8 mouse cellular contexts compared by ENCODE assay signal in the genomic region with DNA sequence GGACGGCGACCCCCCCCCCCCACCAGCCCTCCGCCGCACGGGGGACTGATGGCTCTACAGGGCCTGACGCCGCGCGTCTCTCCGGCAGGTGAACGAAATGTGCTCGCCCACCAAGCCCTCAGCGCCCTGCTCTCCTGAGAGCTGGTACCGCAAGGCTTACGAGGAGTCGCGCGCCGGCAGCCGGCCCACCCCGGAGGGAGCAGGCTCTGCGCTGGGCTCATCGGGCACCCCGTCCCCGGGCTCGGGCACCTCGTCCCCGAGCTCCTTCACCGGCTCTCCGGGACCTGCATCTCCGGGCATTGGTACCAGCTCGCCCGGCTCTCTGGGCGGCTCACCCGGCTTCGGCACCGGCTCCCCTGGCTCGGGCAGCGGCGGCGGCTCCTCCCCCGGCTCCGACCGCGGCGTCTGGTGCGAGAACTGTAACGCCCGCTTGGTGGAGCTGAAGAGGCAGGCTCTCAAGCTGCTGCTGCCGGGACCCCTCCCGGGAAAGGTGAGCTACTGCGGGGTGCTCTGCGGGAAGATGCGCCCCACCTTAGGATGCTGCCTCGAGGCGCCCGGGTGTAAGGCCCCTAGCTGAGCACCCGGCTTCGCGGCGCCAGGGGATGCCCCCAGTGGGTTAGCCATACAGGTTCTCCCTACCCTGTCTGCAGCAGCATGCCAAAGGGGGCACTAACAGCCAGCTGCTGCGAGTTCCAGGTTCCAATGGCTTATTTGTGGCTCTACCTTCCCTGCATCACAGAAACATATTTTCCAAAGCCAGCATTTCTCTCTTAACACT. TPM values are rescaled to one million over a fixed set of nuclear protein-coding genes. Genes with fewer than 3 reads are reported as not detected.
A peak's percentile ranks its signal among the peaks of the same experiment; 100 is the strongest.
DNase-seq lines count a peak whose midpoint lies in the region; ATAC-seq and TF ChIP-seq lines count a peak whose summit lies in the region.

No protein-coding gene starts in this region.

- H3K4me3 ChIP-seq in embryonic facial prominence, embryonic 11.5 days (ENCODE audit: low read depth, low read length): peak overlapping the region; percentile 79
- H3K4me3 ChIP-seq in heart, adult 2 months: peak overlapping the region; percentile 58
- H3K4me3 ChIP-seq in limb, embryonic 10.5 days: peak overlapping the region; percentile 90
- H3K4me3 ChIP-seq in midbrain, embryonic 11.5 days (ENCODE audit: low read depth, low read length): peak overlapping the region; percentile 62
- peak overlapping the region; percentile 64 for H3K4me3 ChIP-seq in small intestine, adult 2 months (ENCODE audit: low read depth, low read length)

- no peaks in the 10 kb centered on the region for H3K36me3 ChIP-seq in embryonic facial prominence, embryonic 11.5 days (replicated peaks; ENCODE audit: control insufficient read depth, insufficient read depth, low read depth, low read length)
- H3K36me3 ChIP-seq in heart, adult 2 months (ENCODE audit: control insufficient read depth, insufficient read depth, low read length): no peaks in the 10 kb centered on the region
- peaks cover 33% of the 10 kb centered on the region for H3K36me3 ChIP-seq in limb, embryonic 10.5 days
- no peaks in the 10 kb centered on the region for H3K36me3 ChIP-seq in midbrain, embryonic 11.5 days (ENCODE audit: control insufficient read depth, insufficient read depth, low read length)
- H3K36me3 ChIP-seq in small intestine, adult 2 months (ENCODE audit: control insufficient read depth, insufficient read depth, low read length): no peaks in the 10 kb centered on the region

- WGBS in embryonic facial prominence, embryonic 11.5 days: under 1% methylated on average over 61 of the region's 62 CpGs
- under 1% methylated on average over 61 of the region's 62 CpGs for WGBS in heart, adult 2 months
- under 1% methylated on average over 61 of the region's 62 CpGs for WGBS in limb, embryonic 10.5 days
- under 1% methylated on average over 60 of the region's 62 CpGs for WGBS in midbrain, embryonic 11.5 days
- WGBS in small intestine, adult 2 months: under 1% methylated on average over 62 of the region's 62 CpGs

- no peaks in the 10 kb centered on the region for H3K4me1 ChIP-seq in embryonic facial prominence, embryonic 11.5 days (ENCODE audit: control insufficient read depth, insufficient read depth, low read length)
- no peaks in the 10 kb centered on the region for H3K4me1 ChIP-seq in heart, adult 2 months (ENCODE audit: control insufficient read depth, insufficient read depth, low read length)
- H3K4me1 ChIP-seq in limb, embryonic 10.5 days: peaks cover 68% of the 10 kb centered on the region
- peaks cover 20% of the 10 kb centered on the region for H3K4me1 ChIP-seq in midbrain, embryonic 11.5 days (ENCODE audit: control insufficient read depth, insufficient read depth, low read length)
- H3K4me1 ChIP-seq in small intestine, adult 2 months (ENCODE audit: control insufficient read depth, insufficient read depth, insufficient read length, low read length): peaks cover 24% of the 10 kb centered on the region

- TF ChIP-seq EP300 in heart, adult 2 months (IDR thresholded peaks at IDR 0.05; ENCODE audit: insufficient read depth, low read depth, low read length): no peak

- no peak overlapping the region; the same call in 1 of the 2 replicates for H3K27ac ChIP-seq in embryonic facial prominence, embryonic 11.5 days (replicated peaks; ENCODE audit: low read depth, low read length)
- H3K27ac ChIP-seq in heart, adult 2 months: no peak overlapping the region
- H3K27ac ChIP-seq in limb, embryonic 10.5 days: peak overlapping the region; percentile 96
- 0 out of 2 replicates have a peak overlapping the region, but pooled peaks have one; percentile 25 for H3K27ac ChIP-seq in midbrain, embryonic 11.5 days (ENCODE audit: low read depth, low read length)
- no peak overlapping the region for H3K27ac ChIP-seq in small intestine, adult 2 months (ENCODE audit: insufficient read depth, low read depth, low read length)

- intact Hi-C loops in heart, adult 2 months (cut with DNase I): no loop called here

- peak overlapping the region; percentile 80 for H3K9ac ChIP-seq in embryonic facial prominence, embryonic 11.5 days (replicated peaks; ENCODE audit: low read length)
- H3K9ac ChIP-seq in heart, adult 2 months (ENCODE audit: low read depth, low read length): peak overlapping the region; percentile 54
- peak overlapping the region; percentile 64 for H3K9ac ChIP-seq in midbrain, embryonic 11.5 days (ENCODE audit: low read length)

- H3K9me3 ChIP-seq in embryonic facial prominence, embryonic 11.5 days (replicated peaks; ENCODE audit: control insufficient read depth, low read length): no peaks in the 10 kb centered on the region
- H3K9me3 ChIP-seq in limb, embryonic 10.5 days (replicated peaks): no peaks in the 10 kb centered on the region
- H3K9me3 ChIP-seq in midbrain, embryonic 11.5 days (ENCODE audit: control insufficient read depth, low read length): no peaks in the 10 kb centered on the region

- peak; percentile 21 for ATAC-seq in embryonic facial prominence, embryonic 11.5 days (replicated peaks; ENCODE audit: insufficient number of reproducible peaks, low FRiP score, low TSS enrichment, low read depth)
- peak; percentile 59 for ATAC-seq in midbrain, embryonic 11.5 days (ENCODE audit: low FRiP score)
- ATAC-seq in erythroblast, adult 5-6 weeks (replicated peaks; ENCODE audit: low FRiP score, poor library complexity, severe bottlenecking): no peak

- H3K27me3 ChIP-seq in embryonic facial prominence, embryonic 11.5 days (ENCODE audit: control insufficient read depth, insufficient read depth, low read length): peaks cover 5% of the 10 kb centered on the region; the same call in 1 of the 2 replicates
- H3K27me3 ChIP-seq in heart, adult 2 months (ENCODE audit: control insufficient read depth, insufficient read depth, low read length): peaks cover 11% of the 10 kb centered on the region; the same call in 1 of the 2 replicates
- H3K27me3 ChIP-seq in limb, embryonic 10.5 days (ENCODE audit: low read depth, poor library complexity, severe bottlenecking): no peaks in the 10 kb centered on the region
- peaks cover 38% of the 10 kb centered on the region for H3K27me3 ChIP-seq in midbrain, embryonic 11.5 days (ENCODE audit: control insufficient read depth, insufficient read depth, low read length)
- H3K27me3 ChIP-seq in small intestine, adult 2 months (ENCODE audit: control insufficient read depth, insufficient read depth, low read length): peaks cover 28% of the 10 kb centered on the region

- TF ChIP-seq POLR2A in heart, adult 2 months (IDR thresholded peaks at IDR 0.05; ENCODE audit: insufficient read depth, low read depth, low read length): no peak
- no peak for TF ChIP-seq POLR2A in small intestine, adult 2 months (IDR thresholded peaks at IDR 0.05; ENCODE audit: low read depth, low read length)

- H3K79me2 ChIP-seq in heart, adult 2 months (replicated peaks; ENCODE audit: control insufficient read depth, insufficient read depth, low read length): no peaks in the 10 kb centered on the region

- TF ChIP-seq CTCF in heart, adult 2 months (IDR thresholded peaks at IDR 0.05): peak; percentile 86
- TF ChIP-seq CTCF in small intestine, adult 2 months (IDR thresholded peaks at IDR 0.05; ENCODE audit: extremely low read depth, insufficient read length, insufficient replicate concordance, low read depth, low read length): peak; percentile 58

- DNase-seq in adrenal gland, adult 8-10 months: peak; percentile 62
- DNase-seq in embryonic facial prominence, embryonic 11.5 days (ENCODE audit: low spot score): peak; percentile 88
- DNase-seq in heart, adult 2 months: peak; percentile 75 to 82
- peak; percentile 84 for DNase-seq in kidney, adult 18-20 months
- DNase-seq in limb, embryonic 10.5 days (ENCODE audit: low spot score): peak; percentile 92
- peak; percentile 97 for DNase-seq in midbrain, embryonic 11.5 days (ENCODE audit: low spot score, missing footprints)

- H3K4me2 ChIP-seq in embryonic facial prominence, embryonic 11.5 days (ENCODE audit: low read depth, low read length): peak overlapping the region; percentile 97
- peak overlapping the region; percentile 99 for H3K4me2 ChIP-seq in midbrain, embryonic 11.5 days

RNA-seq across cellular contexts. Expression of a gene that starts 1.6 kb away (rescaled TPM):
- 1 to 10 TPM; 1.9 to 4.6 (median 2.4) TPM for total RNA-seq in adrenal gland, adult 8-10 months (2022)
- polyA plus RNA-seq in embryonic facial prominence, embryonic 11.5 days (2014; fragmentation: Nextera tagmentation; extraction: Ambion mirVana): 12.3 and 15.5 TPM in 2 replicates
- 1 to 10 TPM; 2.4 to 3.0 TPM for total RNA-seq in heart, adult 2 months (2021)
- polyA plus RNA-seq in heart, adult 2 months (2012; rRNA removed): 0.86 and 1.1 TPM in 2 replicates
- polyA plus RNA-seq in limb, embryonic 10.5 days (2016; fragmentation: Nextera tagmentation; extraction: Ambion mirVana): 18.4 and 24.8 TPM in 2 replicates
- 3.3 and 3.8 TPM in 2 replicates for polyA plus RNA-seq in midbrain, embryonic 11.5 days (2014; fragmentation: Nextera tagmentation; extraction: Ambion mirVana)
- polyA plus RNA-seq in small intestine, adult 2 months (2012; rRNA removed): 0.28 and 0.30 TPM in 2 replicates
- not detected in 2 replicates for total RNA-seq in erythroblast, adult 5-6 weeks (2015; ENCODE audit: low replicate concordance)
- 0.56 TPM in 1 of 2 replicates, not detected in the other for total RNA-seq in erythroblast, adult 5-6 weeks (2017; ENCODE audit: low replicate concordance)

Comparison
In these comparisons a context has a peak if more than half of its experiments do, and no peak if none do; other contexts are left out.
1. H3K27ac ChIP-seq: peak in limb, embryonic 10.5 days (single experiment) and midbrain, embryonic 11.5 days (single experiment); none in embryonic facial prominence, embryonic 11.5 days (single experiment), heart, adult 2 months (single experiment) and small intestine, adult 2 months (single experiment).
2. Peak in every context shown above with its lines, with median percentiles within 50 percentile points of each other: DNase-seq, H3K4me3 ChIP-seq and H3K9ac ChIP-seq.